Mouse (Mus musculus) stomach, embryonic 14.5 days (tissue): ENCODE results near the gene Acbd4. TPM values are rescaled to one million over a fixed set of nuclear protein-coding genes. Genes with fewer than 3 reads are reported as not detected.

Source experiments
- ATAC-seq: fragments of 200-750 bp; cut with Nextera tagmentation; 2 replicates; pipeline ENCODE4 v1.8.0; 2017; ENCODE audit warnings: low read depth, moderate TSS enrichment; ENCODE audit not compliant: insufficient number of reproducible peaks, insufficient read depth, low FRiP score
- H3K27ac ChIP-seq: fragments of 300-500 bp; sonication (generic); 2 replicates; pipeline ENCODE4 v1.5.1; 2014; ENCODE audit warnings: mild to moderate bottlenecking, low read length, moderate library complexity, mixed read lengths
- H3K27me3 ChIP-seq: fragments of 300-500 bp; sonication (generic); 2 replicates; pipeline ENCODE4 v1.6.1; 2014; ENCODE audit warnings: low read length, control low read depth, mixed read lengths; ENCODE audit not compliant: control insufficient read depth, insufficient read depth
- H3K36me3 ChIP-seq: fragments of 300-500 bp; sonication (generic); 2 replicates; pipeline ENCODE4 v1.6.1; 2014; ENCODE audit warnings: mild to moderate bottlenecking, control low read depth, low read length, moderate library complexity, mixed read lengths; ENCODE audit not compliant: control insufficient read depth, insufficient read depth
- H3K4me1 ChIP-seq: fragments of 300-500 bp; sonication (generic); 2 replicates; pipeline ENCODE4 v1.6.1; 2014; ENCODE audit warnings: low read length, control low read depth, mixed read lengths; ENCODE audit not compliant: control insufficient read depth, insufficient read depth
- H3K4me2 ChIP-seq: fragments of 300-500 bp; sonication (generic); replicated peaks from 2 replicates; pipeline ENCODE4 v1.6.1; 2014; ENCODE audit warnings: low read depth, low read length, control low read depth
- H3K4me3 ChIP-seq: fragments of 300-500 bp; sonication (generic); 2 replicates; pipeline ENCODE4 v1.5.1; 2014; ENCODE audit warnings: low read depth, low read length, control low read depth
- H3K9ac ChIP-seq: fragments of 300-500 bp; sonication (generic); replicated peaks from 2 replicates; pipeline ENCODE4 v1.6.1; 2014; ENCODE audit warnings: low read depth, mild to moderate bottlenecking, control low read depth, low read length, moderate library complexity, mixed read lengths
- H3K9me3 ChIP-seq: fragments of 300-500 bp; sonication (generic); 2 replicates; pipeline ENCODE4 v1.6.1; 2016; ENCODE audit warnings: low read depth, low read length, control low read depth; ENCODE audit not compliant: control insufficient read depth
- WGBS: fragments of 180-500 bp; shearing (Covaris S2); extraction: QIAGEN DNeasy Blood & Tissue Kit; methylation state at CpG from one replicate; pipeline ENCODE4 v1.1.7; 2014; 5-methylcytosine and 5-hydroxymethylcytosine counted together
- polyA plus RNA-seq: library from polyadenylated mRNA; unstranded; fragments of >200 nt; fragmentation: Nextera tagmentation; extraction: Ambion mirVana; gene quantifications from 2 replicates; pipeline ENCODE4 v1.2.1, GENCODE M21; 2014

The Acbd4 gene
- polyA plus RNA-seq, 1 experiment from 2014 or later, result 17.7 TPM

DNA sequence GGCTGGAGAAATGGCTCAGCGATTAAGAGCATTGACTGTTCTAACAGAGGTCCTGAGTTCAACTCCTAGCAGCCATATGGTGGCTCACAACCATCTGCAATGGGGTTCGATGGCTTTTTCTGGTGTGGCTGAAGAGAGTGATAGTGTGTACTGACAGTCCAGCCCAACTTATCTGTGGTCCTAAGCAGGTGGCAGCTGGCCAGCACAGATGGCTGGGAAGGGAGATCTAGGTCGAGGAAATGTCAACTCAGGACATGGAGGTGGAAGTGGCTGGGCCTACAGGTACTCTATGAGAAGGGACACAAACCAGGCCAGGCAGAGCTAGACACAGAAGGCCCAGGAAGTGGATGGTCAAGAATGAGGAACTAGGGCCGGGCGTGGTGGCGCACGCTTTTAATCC lies 25.5 kb upstream of the Acbd4 start:
- no peak for ATAC-seq
- WGBS, result 90% methylated on average over 7 of the region's 7 CpGs
- H3K9me3 ChIP-seq, result no peaks in the 10 kb centered on the region

GRCm38 (mm10) chr11:103076581-103076980 lies 24.9 kb upstream of the Acbd4 start:
- Histone ChIP-seq H3K9me3 (no peaks in the 10 kb centered on the region), H3K4me3 (no peak overlapping the region), H3K27ac (no peak overlapping the region), H3K9ac (no peak overlapping the region), H3K27me3 (peaks cover 13% of the 10 kb centered on the region), H3K4me2 (no peak overlapping the region), H3K36me3 (no peaks in the 10 kb centered on the region; the same call in 1 of the 2 replicates), H3K4me1 (0 out of 2 replicates have a peak, but pooled peaks cover 9% of the 10 kb centered on the region)
- 78% methylated on average over 8 of the region's 8 CpGs for WGBS
- ATAC-seq, result no peak

More for the DNA sequence above, 25.5 kb upstream of the Acbd4 start:
- Histone ChIP-seq H3K27me3 (peaks cover 9% of the 10 kb centered on the region), H3K4me2 (no peak overlapping the region), H3K4me3 (no peak overlapping the region), H3K27ac (no peak overlapping the region), H3K4me1 (0 out of 2 replicates have a peak, but pooled peaks cover 9% of the 10 kb centered on the region), H3K9ac (no peak overlapping the region), H3K36me3 (peaks cover 1% of the 10 kb centered on the region; the same call in 1 of the 2 replicates)

DNA sequence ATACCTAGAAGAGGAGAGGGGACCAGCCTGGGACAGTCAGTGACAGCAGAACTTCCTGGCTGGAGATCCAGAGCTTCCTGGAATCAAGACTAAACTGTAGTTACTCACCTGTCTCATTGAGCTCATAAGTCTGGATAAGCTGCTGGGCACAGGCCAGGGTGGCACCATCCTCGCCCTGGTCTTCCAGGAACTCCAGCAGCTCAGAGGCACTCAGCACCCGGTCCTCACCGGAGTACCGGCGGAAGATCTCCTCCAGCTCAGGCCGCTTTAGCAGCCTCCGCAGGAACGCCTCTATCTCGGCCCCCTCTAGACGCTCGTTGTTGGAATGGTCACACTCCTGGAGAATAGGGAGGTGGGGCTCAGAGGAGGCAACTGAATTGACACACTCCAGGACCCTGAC lies 23.4 kb upstream of the Acbd4 start:
- Histone ChIP-seq H3K9me3 (no peaks in the 10 kb centered on the region), H3K4me1 (0 out of 2 replicates have a peak, but pooled peaks cover 9% of the 10 kb centered on the region), H3K27ac (no peak overlapping the region), H3K4me3 (no peak overlapping the region), H3K27me3 (peaks cover 15% of the 10 kb centered on the region), H3K36me3 (no peaks in the 10 kb centered on the region; the same call in 1 of the 2 replicates), H3K9ac (no peak overlapping the region), H3K4me2 (no peak overlapping the region)
- ATAC-seq, result no peak
- 80% methylated on average over 11 of the region's 11 CpGs for WGBS

DNA sequence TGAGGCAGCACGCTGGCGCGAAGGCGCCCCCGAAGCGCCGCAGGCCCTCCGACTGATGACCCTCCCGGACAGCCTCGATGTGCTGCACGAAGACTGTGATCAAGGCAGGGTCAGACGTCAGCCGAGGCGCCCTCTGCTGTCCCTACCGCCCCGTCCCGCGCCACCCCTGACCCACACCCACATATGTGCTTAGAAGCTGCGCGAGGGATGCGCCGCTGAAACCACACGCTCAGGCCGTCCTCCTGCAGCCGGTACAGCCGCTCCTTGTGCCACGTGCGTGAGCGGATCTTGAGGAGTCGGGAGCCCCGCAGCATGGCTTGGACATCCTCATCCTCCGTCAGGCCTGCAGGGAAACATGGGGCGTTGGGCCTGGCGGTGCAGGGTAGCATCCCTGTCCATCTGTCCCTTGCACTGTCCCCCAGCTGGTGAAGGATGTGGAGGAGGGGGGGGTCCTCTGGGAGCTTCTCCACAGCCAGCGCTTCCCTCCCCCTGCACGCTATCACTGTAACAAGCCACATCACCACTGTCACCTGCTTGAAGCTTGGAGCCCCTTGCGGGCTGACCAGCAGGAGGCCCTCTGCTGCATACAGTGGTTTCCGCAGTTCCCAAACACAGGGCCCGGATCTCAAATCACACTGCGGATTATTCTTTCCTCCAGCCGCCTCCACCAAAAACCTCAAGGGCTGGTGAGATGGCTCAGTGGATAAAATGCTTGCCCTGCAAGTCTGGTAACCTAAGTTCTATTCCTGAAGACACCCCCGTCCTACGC lies 21.0 kb upstream of the Acbd4 start:
- Histone ChIP-seq H3K4me2 (peak overlapping the region; percentile 39), H3K4me1 (0 out of 2 replicates have a peak, but pooled peaks cover 9% of the 10 kb centered on the region), H3K9ac (no peak overlapping the region), H3K9me3 (no peaks in the 10 kb centered on the region), H3K4me3 (peak overlapping the region; percentile 12; the same call in 1 of the 2 replicates), H3K27ac (no peak overlapping the region), H3K27me3 (peaks cover 15% of the 10 kb centered on the region), H3K36me3 (no peaks in the 10 kb centered on the region)
- ATAC-seq, result peak; percentile 42; the same call in 1 of the 2 replicates
- WGBS, result 3% methylated on average over 42 of the region's 43 CpGs

DNA sequence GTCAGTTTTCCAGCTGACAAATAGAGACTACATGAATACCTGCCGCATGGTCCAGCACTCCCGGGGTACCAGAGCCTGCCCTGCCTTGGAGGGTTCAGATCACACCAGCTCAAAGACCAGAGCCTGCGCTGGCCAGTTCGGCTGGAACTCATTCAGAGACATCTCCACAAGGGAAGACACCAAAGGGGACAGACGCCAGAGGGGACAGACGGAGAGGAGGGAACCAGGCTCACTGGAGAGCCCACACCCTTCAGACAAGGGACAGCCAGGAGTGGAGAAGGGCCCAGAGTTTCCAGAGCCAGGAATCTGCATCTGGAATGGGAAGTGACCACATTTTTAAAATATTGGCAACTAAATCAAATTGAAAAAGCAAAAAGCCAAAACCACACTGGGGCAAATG lies 19.9 kb upstream of the Acbd4 start:
- Histone ChIP-seq H3K4me2 (no peak overlapping the region), H3K9me3 (no peaks in the 10 kb centered on the region), H3K36me3 (no peaks in the 10 kb centered on the region), H3K9ac (no peak overlapping the region), H3K27ac (no peak overlapping the region), H3K27me3 (peaks cover 15% of the 10 kb centered on the region), H3K4me3 (no peak overlapping the region), H3K4me1 (0 out of 2 replicates have a peak, but pooled peaks cover 9% of the 10 kb centered on the region)
- ATAC-seq, result no peak
- WGBS, result 67% methylated on average over 6 of the region's 6 CpGs

DNA sequence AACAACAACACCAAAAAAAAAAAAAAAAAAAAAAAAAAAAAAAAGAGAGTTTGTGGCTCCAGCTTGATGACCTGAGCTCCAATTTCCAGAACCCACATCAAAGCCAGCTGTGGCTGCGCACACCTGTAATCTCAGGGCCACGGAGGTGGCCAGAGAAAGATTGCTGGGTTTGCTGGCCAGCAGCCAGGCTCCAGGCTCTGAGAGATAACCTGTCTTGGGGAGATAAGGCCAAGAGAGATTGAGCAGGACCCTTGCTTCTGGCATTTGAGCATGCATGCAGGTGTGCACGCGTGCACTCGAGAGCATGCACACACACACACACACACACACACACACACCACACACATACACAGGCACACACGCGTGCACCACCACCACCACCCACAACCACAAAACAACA lies 8.2 kb upstream of the Acbd4 start:
- ATAC-seq, result no peak
- H3K4me2 ChIP-seq, result no peak overlapping the region
- peaks cover 9% of the 10 kb centered on the region for H3K4me1 ChIP-seq
- 84% methylated on average over 7 of the region's 7 CpGs for WGBS
- no peak overlapping the region for H3K27ac ChIP-seq
- no peak overlapping the region for H3K4me3 ChIP-seq
- H3K36me3 ChIP-seq, result no peaks in the 10 kb centered on the region
- no peak overlapping the region for H3K9ac ChIP-seq
- H3K9me3 ChIP-seq, result no peaks in the 10 kb centered on the region
- no peaks in the 10 kb centered on the region for H3K27me3 ChIP-seq

GRCm38 (mm10) chr11:103093862-103094833 lies 7.3 kb upstream of the Acbd4 start:
- Histone ChIP-seq H3K27ac (peak overlapping the region; percentile 72; the same call in 1 of the 2 replicates), H3K4me1 (peaks cover 9% of the 10 kb centered on the region), H3K36me3 (no peaks in the 10 kb centered on the region), H3K4me2 (no peak overlapping the region), H3K4me3 (no peak overlapping the region), H3K27me3 (no peaks in the 10 kb centered on the region), H3K9me3 (no peaks in the 10 kb centered on the region), H3K9ac (no peak overlapping the region)
- ATAC-seq, result peak; percentile 81
- 68% methylated on average over 20 of the region's 20 CpGs for WGBS

- H3K4me1 ChIP-seq, result peaks cover 9% of the 10 kb centered on the region
- 68% methylated on average over 9 of the region's 9 CpGs for WGBS
- no peaks in the 10 kb centered on the region for H3K36me3 ChIP-seq
- H3K9me3 ChIP-seq, result no peaks in the 10 kb centered on the region
- no peak overlapping the region for H3K4me2 ChIP-seq
- H3K27ac ChIP-seq, result peak overlapping the region; percentile 72
- peaks cover 5% of the 10 kb centered on the region; the same call in 1 of the 2 replicates for H3K27me3 ChIP-seq
- H3K4me3 ChIP-seq, result no peak overlapping the region
- no peak overlapping the region for H3K9ac ChIP-seq
- ATAC-seq, result no peak
Observed at GRCm38 (mm10) chr11:103095107-103095670, 6.3 kb upstream of the Acbd4 start.
